Mouse (Mus musculus): Measurements from ENCODE around the gene Arhgap35. TPM values are rescaled to one million over a fixed set of nuclear protein-coding genes. Genes with fewer than 3 reads are reported as not detected.
"Not testable (repeated sequence)": the region's sequence is repeated elsewhere in the genome, so short reads cannot be mapped to it uniquely, and the experiment has no call there.

The Arhgap35 gene
- 100 to 1,000 TPM; 125 to 127 TPM for total RNA-seq (2021)

- peak; percentile 95 to 98 for DNase-seq (ENCODE audit: extremely low spot score in 1 of 2, low spot score in 1 of 2)
Measured at GRCm38 (mm10) chr7:16614888-16615715, at the start of gene Arhgap35. Gene Arhgap35, minus strand, starts transcription at chr7:16614993.

DNA sequence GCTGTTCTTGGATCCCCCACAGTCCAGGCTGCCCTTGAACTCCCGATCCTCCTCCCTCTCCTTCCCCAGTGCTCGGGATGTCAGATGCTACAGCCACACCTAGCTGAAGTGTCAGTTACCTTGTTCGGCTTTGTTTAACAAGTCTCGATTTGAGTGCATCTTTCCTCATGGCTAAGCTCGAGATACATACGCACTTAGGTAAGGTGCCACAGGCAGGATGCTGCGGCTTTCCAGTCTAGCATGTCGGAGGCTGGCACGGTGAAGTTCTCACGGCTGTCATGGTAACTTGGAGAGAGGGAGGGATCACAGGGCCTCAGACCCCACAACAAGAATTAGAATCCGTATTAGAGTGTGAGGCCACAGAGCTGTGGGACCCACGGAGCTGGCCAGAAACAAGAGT is 29.5 kb upstream of the Arhgap35 start:
- DNase-seq (ENCODE audit: extremely low spot score in 1 of 2, low spot score in 1 of 2): no peak

DNA sequence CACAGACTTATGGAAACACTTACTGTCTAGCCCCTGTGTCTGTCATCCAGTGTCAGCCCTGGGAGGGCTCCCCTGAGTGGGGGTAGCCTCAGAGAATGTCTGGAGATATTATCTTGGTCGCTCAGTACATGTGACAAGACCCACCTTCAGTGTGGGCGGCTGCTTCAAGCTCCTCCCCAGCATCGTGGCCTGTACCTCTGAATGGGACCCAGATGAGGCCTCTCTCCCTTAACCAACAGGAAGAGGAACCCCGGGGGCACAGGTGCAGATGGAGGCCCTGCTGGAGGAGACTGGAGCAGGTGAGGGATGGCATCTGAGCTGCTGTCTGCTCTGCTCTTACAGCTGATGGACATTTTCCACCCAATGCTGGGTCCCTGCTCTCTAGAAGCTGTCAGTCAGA is 28.3 kb upstream of the Arhgap35 start:
- not testable (repeated sequence) for DNase-seq (ENCODE audit: extremely low spot score in 1 of 2, low spot score in 1 of 2)

GRCm38 (mm10) chr7:16639028-16639427 is 24.2 kb upstream of the Arhgap35 start:
- DNase-seq (ENCODE audit: extremely low spot score in 1 of 2, low spot score in 1 of 2): peak in 1 of 2 experiments; percentile 22

- no peak for DNase-seq (ENCODE audit: extremely low spot score in 1 of 2, low spot score in 1 of 2)
Measured at GRCm38 (mm10) chr7:16635116-16635515, 20.3 kb upstream of the Arhgap35 start.

GRCm38 (mm10) chr7:16633913-16634312 is 19.1 kb upstream of the Arhgap35 start:
- DNase-seq (ENCODE audit: extremely low spot score in 1 of 2, low spot score in 1 of 2): not testable (repeated sequence)

DNA sequence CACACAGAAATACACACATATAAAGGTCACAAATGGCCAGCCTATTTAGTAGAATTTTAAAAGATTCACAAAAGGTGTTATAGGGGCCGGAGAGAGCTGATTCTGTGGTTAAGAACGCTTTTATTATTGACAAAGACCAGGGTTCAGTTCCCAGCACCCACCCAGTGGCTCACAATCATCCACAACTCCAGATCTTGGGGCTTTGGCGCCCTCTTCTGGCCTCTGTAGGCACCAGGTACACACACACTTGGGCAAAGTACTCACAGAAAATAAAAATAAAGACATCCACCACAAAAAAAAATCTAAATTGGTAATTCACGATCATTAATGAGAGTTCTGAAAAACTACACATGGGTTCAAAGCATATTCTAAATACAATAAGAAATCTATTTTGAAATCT is 17.1 kb upstream of the Arhgap35 start:
- DNase-seq (ENCODE audit: extremely low spot score in 1 of 2, low spot score in 1 of 2): no peak

DNA sequence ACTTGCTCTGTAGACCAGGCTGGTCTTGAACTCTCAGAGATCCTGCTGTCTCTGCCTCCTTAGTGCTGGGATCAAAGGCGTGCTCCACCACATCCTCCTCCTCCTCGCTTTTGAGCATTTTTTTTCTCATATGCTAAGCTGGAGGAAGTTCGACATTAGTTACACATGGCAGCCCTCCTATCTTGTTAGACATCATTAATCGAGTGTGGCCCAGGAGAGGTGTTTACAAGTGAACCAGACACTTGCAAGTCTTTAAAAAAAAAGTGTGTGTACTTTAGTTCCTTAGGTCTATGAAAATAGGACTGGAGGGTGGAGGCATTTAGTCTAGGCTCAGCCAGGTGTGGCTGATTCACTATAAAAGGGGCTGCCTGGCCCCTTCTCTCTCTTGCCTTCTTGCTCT is 16.2 kb upstream of the Arhgap35 start:
- DNase-seq (ENCODE audit: extremely low spot score in 1 of 2, low spot score in 1 of 2): no peak

GRCm38 (mm10) chr7:16629598-16630296 is 15.0 kb upstream of the Arhgap35 start:
- DNase-seq (ENCODE audit: extremely low spot score in 1 of 2, low spot score in 1 of 2): peak; percentile 41 to 60

DNA sequence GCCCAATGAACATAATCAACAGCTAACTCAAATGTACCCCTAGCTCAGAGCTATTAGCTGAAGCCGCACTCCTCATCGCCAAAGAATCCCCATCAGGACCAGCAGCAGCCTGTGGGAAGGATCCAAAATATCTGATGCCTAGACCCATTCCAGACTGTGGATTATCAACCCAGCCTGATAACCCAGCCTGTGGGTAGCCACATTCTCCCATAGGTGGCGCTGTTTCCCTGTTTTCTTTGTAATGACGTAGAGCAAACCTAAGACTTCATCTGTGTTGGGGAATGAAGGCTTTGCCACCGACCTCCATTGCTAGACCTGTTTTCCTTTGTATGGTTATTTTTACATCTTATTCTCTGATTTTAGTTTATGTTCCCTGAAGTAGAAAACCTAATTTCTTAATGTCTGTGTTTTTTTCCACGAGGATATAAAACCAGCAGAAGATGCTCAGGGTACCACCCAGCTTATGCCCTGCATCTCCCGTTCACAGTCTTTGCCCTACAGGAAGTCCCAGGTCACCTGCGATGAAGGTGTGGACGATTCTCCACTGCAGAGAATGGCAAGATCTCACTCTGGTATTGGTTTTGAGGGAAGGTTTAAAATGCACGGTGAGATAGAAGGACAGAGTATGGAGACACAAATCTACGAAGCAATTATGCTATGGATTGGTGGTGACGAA is 13.4 kb upstream of the Arhgap35 start:
- peak; percentile 39 to 72 for DNase-seq (ENCODE audit: extremely low spot score in 1 of 2, low spot score in 1 of 2)

DNA sequence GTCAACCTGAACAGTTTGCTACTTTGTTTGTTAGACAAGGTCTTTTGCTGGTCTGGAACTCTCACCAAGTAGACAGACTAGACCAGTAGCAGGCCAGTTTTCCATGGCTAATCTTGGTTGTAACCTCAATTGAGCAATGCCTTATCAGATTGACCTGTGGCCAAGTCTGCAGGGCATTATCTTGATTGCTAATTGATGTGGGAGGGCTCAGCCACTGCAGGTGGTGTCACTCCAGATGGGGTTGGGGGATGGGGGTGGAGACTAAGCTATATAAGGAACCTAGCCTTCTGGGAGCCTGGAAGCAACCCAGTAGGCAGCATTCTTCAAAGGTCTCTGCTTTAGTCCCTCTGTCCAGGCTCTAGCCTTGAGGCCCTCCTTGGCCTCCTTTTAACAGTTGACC is 8.9 kb upstream of the Arhgap35 start:
- no peak for DNase-seq (ENCODE audit: extremely low spot score in 1 of 2, low spot score in 1 of 2)

- no peak for DNase-seq (ENCODE audit: extremely low spot score in 1 of 2, low spot score in 1 of 2)
Measured at GRCm38 (mm10) chr7:16623131-16623530, 8.3 kb upstream of the Arhgap35 start.

DNA sequence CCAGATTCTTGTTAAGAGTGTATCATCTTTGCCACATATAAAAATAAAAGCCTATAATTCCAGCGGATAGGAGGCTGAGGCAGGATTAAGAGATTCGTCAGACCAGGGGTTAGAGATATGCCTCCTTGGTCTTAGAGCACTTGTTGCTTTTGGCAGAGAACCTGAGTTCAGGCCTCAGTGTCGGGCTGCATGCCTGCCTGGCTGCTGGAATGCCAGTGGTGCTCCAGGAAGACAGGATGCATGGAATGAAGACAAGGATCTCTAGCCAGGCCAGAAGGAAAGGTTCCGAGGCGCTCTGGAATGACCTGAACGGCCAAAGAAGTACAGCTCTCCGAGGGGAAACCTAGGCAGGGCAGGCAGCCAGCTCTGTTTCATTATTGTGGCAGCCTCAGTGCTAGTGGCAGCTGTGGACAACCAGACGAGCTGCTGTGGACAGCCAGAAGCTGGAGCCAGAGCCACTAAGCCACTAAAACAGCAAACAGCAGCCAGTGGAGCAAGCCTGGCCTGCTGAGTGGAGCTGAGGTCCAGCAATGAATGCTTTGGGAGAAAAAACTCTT is 6.4 kb upstream of the Arhgap35 start:
- DNase-seq (ENCODE audit: extremely low spot score in 1 of 2, low spot score in 1 of 2): no peak

DNA sequence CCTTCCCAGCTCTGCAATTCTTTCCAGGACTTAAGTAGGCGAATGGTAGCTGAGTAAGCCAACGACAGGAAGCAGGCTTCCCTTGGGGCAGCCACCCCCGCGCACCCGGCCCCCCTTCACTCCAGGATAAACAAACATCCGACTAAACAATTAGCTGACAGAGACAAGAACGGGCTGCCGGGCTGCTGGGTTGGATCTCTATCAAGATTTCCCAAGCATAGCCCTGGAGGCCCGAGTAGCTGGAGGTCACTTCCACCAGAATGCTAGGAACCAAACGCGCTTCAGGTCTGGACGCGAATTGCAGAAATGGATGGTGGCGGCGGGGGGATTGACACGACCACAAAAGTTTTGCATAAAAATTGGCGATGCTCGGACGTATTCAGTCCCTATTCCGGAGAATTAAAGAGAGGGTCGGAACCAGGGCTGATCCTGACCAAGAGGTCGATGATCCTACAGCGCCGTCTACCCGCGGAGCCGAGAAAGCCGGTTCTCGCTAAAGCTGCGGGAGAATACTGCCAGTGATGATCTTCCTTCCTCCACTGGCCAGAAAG is 3.9 kb upstream of the Arhgap35 start:
- DNase-seq (ENCODE audit: extremely low spot score in 1 of 2, low spot score in 1 of 2): peak in 1 of 2 experiments; percentile 60

- peak in 1 of 2 experiments; percentile 77 for DNase-seq (ENCODE audit: extremely low spot score in 1 of 2, low spot score in 1 of 2)
Measured at GRCm38 (mm10) chr7:16617045-16617444, 2.3 kb upstream of the Arhgap35 start.

- DNase-seq (ENCODE audit: extremely low spot score in 1 of 2, low spot score in 1 of 2): peak; percentile 47 to 64
Measured at GRCm38 (mm10) chr7:16614171-16614887, 464 bp downstream of the Arhgap35 start.

GRCm38 (mm10) chr7:16613461-16614170 is 1.2 kb downstream of the Arhgap35 start:
- no peak for DNase-seq (ENCODE audit: extremely low spot score in 1 of 2, low spot score in 1 of 2)

GRCm38 (mm10) chr7:16610345-16610744 is 4.4 kb downstream of the Arhgap35 start:
- DNase-seq (ENCODE audit: extremely low spot score in 1 of 2, low spot score in 1 of 2): no peak

DNA sequence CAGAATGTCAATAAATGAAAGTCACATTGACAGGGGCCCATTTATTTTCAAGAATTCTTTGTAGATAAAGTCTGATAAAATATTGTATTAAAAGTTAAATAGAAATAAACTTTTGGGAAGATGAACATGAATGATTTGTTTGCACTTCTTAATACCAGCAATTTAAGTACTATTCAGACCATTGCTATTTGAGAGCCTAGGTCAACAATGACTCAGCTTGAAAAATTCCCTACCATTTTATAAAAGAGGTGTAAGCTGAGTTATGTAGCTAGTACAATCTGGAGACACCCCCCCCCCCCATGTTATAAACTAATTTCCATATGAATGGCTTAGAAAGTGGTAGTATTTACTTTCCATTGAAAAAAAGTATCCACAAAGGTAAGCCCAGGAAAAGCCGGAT is 5.8 kb downstream of the Arhgap35 start:
- DNase-seq (ENCODE audit: extremely low spot score in 1 of 2, low spot score in 1 of 2): no peak

All from layer of hippocampus, postnatal 25 days (tissue).